Mouse (Mus musculus): ENCODE data around the gene Nrarp.

The Nrarp gene

DNA sequence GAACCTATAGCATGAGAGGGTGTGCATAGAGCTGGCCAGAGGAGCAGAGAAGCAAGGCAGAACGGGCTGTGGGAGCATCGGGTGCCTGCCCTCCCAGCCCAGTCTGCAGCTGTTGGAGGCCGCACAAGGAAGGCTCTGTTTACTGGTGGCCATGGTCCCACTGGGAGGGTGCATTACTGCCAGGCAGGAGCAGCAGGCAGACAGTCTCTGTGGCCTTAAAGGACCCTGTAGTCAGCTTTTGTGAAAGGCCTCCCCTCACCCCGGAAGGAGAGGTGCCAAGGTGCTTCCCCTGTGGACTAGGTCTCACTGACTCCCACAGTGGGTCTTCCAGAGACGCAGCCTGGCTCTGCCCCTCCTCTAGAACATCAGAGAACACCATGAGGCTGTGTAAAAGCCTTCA, 46.3 kb downstream of the Nrarp start:
- in situ Hi-C loops (cut with MboI; ENCODE audit: low sequenced_read_pairs): no loop called here

DNA sequence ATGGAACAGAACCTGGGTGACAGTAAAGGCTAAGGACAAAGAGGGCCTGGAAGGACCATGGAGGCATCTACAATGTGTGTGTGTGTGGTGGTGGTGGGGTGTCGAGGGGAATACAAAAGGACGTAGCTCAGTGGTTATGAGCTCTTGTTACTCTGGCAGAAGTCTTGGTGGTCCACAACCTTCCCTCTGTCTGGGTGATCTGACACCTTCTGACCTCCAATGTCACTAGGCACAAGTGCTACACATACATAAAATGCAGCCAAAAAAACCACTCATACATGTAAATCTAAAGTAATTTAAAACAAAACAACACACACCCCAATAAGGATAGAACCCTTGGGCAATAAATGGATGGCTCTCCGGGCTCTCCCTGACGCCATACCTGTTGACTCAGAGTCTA, 46.8 kb downstream of the Nrarp start:
- in situ Hi-C loops (cut with MboI; ENCODE audit: low sequenced_read_pairs): no loop called here

DNA sequence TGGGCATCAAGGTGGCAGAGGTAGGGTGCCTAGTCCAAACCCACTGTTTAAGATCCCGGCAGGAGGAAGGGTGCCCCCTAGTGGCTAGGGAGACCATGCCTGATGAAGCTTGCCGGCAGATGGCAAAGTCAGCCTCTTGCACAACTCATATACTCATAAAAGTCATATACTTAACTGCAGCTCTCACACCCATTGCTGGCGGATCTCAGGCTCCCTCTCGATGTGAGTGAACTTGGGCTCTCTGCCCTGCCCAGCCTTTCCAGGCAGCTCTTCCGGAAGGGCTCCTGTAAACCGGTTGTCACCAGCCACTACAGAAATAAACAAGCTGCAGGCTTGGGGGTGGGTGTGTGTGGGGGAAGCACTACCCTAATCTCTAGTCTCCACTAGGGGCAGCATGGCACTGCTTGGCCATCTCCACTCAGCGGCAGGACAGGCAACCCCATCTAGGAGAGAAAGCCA, 47.9 kb downstream of the Nrarp start:
- in situ Hi-C loops (cut with MboI; ENCODE audit: low sequenced_read_pairs): no loop called here

DNA sequence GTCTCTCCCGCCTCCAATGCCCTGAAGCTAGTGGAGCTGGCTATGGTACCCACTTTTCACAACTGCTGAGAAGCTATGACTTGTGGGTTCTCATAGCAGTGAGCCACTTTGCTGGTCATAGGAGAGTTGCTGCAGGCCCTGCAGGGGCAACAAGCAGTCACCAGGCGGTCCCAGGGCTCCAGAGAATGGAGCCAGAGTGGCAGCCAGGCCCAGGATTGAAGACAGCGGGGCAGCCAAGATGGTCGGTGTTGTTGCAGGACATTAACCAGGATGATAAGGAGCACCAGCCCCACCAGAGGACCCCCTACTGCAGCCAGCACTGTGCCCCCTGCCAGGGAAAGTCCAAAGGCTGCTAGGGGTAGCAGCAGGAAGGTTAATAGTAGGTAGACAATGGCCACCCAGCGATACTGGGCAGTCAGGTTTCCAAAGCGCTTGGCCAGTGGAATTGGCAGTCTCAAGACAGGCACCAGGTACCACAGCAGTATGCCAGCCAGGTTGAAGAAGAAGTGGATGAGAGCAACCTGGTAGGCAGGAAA, 48.5 kb downstream of the Nrarp start:
- in situ Hi-C loops (cut with MboI; ENCODE audit: low sequenced_read_pairs): no loop called here

DNA sequence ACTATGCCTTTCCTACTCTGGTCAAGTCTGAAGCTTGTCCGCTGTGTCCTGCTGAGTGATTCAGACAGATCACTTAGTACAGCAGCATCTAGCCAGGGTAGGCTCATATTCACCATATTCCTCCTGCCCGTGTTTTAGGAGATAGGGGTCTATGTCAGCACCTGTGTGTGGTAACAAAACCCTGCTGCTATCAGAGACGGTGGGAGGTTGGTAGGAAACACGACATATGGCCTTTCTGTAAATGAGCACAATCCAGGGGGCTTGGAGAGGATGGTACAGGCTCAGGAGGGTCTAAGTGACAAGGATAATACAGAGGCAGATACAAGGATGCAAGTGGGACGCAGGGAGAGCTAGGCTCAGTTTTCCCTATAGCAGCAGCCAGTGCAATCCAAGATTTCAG, 49.0 kb downstream of the Nrarp start:
- in situ Hi-C loops (cut with MboI; ENCODE audit: low sequenced_read_pairs): no loop called here

DNA sequence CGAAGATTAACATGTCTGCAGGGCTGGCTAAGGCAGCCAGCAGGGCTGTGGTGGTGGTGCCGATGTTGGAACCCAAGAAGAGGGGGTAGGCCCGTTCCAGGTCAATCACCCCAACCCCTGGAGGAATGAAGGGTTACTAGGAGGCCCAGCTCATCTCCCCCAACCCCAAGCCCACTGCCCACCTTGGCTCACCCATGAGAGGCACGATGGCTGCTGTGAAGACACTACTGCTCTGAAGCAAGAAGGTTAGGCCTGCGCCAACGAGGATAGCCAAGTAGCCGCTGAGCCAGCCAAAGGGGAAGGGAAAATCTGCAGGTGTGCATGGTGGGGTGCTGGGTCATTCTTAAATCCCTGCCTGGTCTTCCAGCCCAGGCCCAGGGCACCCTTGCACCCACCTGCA, 50.0 kb downstream of the Nrarp start:
- in situ Hi-C loops (cut with MboI; ENCODE audit: low sequenced_read_pairs): no loop called here

DNA sequence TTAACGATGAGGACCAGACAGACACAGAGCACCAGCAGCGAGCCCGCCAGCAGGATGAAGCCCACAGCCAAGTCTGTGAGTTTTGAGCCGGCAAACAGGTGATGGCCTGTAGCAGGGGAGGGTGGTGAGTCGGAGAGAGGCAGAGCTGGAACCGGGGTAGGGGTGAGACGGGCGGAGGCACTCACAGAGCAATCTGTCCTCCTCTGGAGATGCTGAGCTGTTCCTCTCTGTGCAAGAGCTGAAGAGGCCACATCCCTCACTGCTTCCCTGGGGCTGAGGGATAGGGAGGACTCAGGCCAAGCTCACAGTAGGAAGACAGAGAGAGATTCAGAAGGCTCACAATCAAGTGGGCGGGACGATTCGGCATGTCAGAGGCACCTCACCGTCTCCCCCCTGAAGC, 50.5 kb downstream of the Nrarp start:
- in situ Hi-C loops (cut with MboI; ENCODE audit: low sequenced_read_pairs): no loop called here
